Mouse (Mus musculus) neutrophil, adult 65 days (primary cell): ENCODE data around the gene Muc2. TPM values are rescaled to one million over a fixed set of nuclear protein-coding genes. Genes with fewer than 3 reads are reported as not detected.

Experiments
- total RNA-seq: library from RNA; stranded (reverse); gene quantifications from 2 replicates; pipeline ENCODE4 v1.2.4, GENCODE M21; 2023

Gene Muc2
- 0.86 and 0.95 TPM in 2 replicates for total RNA-seq

DNA sequence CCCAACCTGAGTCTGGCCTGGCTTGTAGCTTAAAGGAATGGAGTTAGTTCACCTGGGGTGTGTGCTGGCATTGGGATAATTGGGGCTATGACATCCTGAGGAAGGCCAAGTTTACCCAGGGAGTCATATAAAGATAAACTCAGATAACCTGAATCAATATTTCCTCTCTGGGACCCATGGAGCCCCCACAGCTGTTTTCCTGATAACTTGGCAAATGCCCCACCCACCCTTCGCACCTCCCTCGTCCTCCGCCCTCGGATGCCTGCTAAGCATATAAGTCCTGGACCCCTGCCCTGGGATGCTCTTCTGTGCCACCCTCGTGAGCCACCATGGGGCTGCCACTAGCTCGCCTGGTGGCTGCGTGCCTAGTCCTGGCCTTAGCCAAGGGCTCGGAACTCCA lies at the start of gene Muc2:
Gene Muc2, plus strand, starts transcription at position 301 of the 400 bp plus-strand sequence.

DNA sequence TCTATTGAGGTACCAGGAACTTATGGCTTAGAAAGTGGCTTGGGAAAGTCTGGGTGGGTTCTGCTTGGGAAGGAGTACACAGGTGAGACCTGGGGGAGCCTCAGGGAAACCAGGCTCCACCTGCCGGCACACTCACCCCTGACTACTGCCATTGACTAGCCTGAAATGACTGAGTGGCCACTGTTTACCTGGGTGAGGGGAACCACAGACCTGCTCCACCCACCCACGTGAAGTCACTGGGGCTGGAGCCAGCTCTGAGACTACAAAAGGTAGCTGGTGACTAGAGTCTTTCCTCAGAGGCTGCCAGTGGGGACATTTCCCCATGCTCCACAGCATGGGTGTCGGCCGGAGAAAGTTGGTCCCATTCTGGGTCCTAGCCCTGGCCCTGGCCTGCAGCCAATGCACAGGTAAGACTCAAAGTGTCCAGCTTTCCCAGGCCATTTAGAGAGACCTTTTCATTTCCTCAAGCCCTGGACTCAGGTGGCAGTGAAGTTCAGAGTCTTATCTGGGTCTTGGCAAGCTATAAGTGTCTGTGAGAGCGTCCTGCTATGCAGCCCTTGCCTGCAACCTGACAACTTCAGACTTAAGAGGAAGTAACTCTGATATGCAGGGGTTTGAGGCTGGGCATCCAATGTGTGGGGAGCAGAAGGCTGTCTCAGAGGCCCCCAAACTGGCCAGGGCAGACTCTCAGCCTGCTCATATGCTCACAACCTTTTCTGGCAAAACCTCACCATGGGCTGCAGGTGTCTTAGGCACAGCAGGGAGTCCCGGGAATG lies 98.7 kb downstream of the Muc2 start, which contains the start of gene Muc5ac:
Gene Muc5ac, plus strand, starts transcription at position 296 of the 776 bp plus-strand sequence.

Other genes with a start within 250 kb of the Muc2 start
- 7.9 and 11.7 TPM in 2 replicates for gene Pidd1, start 246.3 kb upstream of the Muc2 start, total RNA-seq
- 574 and 716 TPM in 2 replicates for gene Rplp2, start 243.0 kb upstream of the Muc2 start, total RNA-seq
- gene Pnpla2, start 235.1 kb upstream of the Muc2 start, total RNA-seq = 113 and 121 TPM in 2 replicates
- 5.1 and 7.2 TPM in 2 replicates for gene Cracr2b, start 229.2 kb upstream of the Muc2 start, total RNA-seq
- 9.1 and 14.0 TPM in 2 replicates for gene Cd151, start 222.9 kb upstream of the Muc2 start, total RNA-seq
- gene Polr2l, start 215.2 kb upstream of the Muc2 start, total RNA-seq = 8.3 and 8.5 TPM in 2 replicates
- gene Tspan4, start 215.1 kb upstream of the Muc2 start, total RNA-seq = 1.5 and 3.1 TPM in 2 replicates
- 16.3 and 17.7 TPM in 2 replicates for gene Chid1, start 150.5 kb upstream of the Muc2 start, total RNA-seq
- 76.8 and 96.1 TPM in 2 replicates for gene Ap2a2, start 128.2 kb upstream of the Muc2 start, total RNA-seq
- 0.07 and 0.16 TPM in 2 replicates for gene Muc6, start 35.0 kb upstream of the Muc2 start, total RNA-seq
- not detected in 2 replicates for gene Muc5ac, start 98.6 kb downstream of the Muc2 start, total RNA-seq
- not detected in 2 replicates for gene Muc5b, start 148.7 kb downstream of the Muc2 start, total RNA-seq
- gene Tollip, start 228.2 kb downstream of the Muc2 start, total RNA-seq = 86.6 and 106 TPM in 2 replicates